Mouse (Mus musculus): ENCODE data around the gene Ifna4.

- TF ChIP-seq POLR2A (IDR thresholded peaks at IDR 0.05; ENCODE audit: low read depth, low read length) (no peak), CTCF (IDR thresholded peaks at IDR 0.05; ENCODE audit: borderline replicate concordance, insufficient read depth, low read length) (no peak)
Measured at GRCm38 (mm10) chr4:88830523-88830922, 11.1 kb upstream of the Ifna4 start.
